Mouse (Mus musculus) embryonic facial prominence, embryonic 12.5 days (tissue): ENCODE results near the gene Zc3h7b. TPM values are rescaled to one million over a fixed set of nuclear protein-coding genes. Genes with fewer than 3 reads are reported as not detected.

Source experiments
- ATAC-seq: fragments of 200-750 bp; cut with Nextera tagmentation; 2 replicates; pipeline ENCODE4 v1.8.0; 2017; ENCODE audit not compliant: insufficient number of reproducible peaks, insufficient read depth, low FRiP score, low TSS enrichment
- H3K27ac ChIP-seq: fragments of 300-500 bp; sonication (generic); 2 replicates; pipeline ENCODE4 v1.5.1; 2016; ENCODE audit warnings: mild to moderate bottlenecking
- H3K27me3 ChIP-seq: fragments of 300-500 bp; sonication (generic); 2 replicates; pipeline ENCODE4 v1.6.1; 2016; ENCODE audit warnings: mild to moderate bottlenecking, moderate library complexity
- H3K36me3 ChIP-seq: fragments of 300-500 bp; sonication (generic); 2 replicates; pipeline ENCODE4 v1.6.1; 2016; ENCODE audit warnings: mild to moderate bottlenecking
- H3K4me1 ChIP-seq: fragments of 300-500 bp; sonication (generic); 2 replicates; pipeline ENCODE4 v1.6.1; 2016
- H3K4me2 ChIP-seq: fragments of 300-500 bp; sonication (generic); replicated peaks from 2 replicates; pipeline ENCODE4 v1.6.1; 2016; ENCODE audit warnings: mild to moderate bottlenecking, moderate library complexity
- H3K4me3 ChIP-seq: fragments of 300-500 bp; sonication (generic); 2 replicates; pipeline ENCODE4 v1.5.1; 2016; ENCODE audit warnings: mild to moderate bottlenecking
- H3K9ac ChIP-seq: fragments of 300-500 bp; sonication (generic); 2 replicates; pipeline ENCODE4 v1.6.1; 2016; ENCODE audit warnings: mild to moderate bottlenecking, moderate library complexity
- H3K9me3 ChIP-seq: fragments of 300-500 bp; sonication (generic); 2 replicates; pipeline ENCODE4 v1.6.1; 2016; ENCODE audit warnings: mild to moderate bottlenecking, moderate library complexity
- WGBS: fragments of 180-500 bp; shearing (Covaris S2); methylation state at CpG from one replicate; pipeline ENCODE4 v1.1.7; 2016; 5-methylcytosine and 5-hydroxymethylcytosine counted together
- polyA plus RNA-seq: library from polyadenylated mRNA; unstranded; fragments of >200 nt; fragmentation: Nextera tagmentation; extraction: Ambion mirVana; gene quantifications from 2 replicates; pipeline ENCODE4 v1.2.1, GENCODE M21; 2016

The Zc3h7b gene
- polyA plus RNA-seq, 1 experiment from 2014 or later: 36.4 TPM

GRCm38 (mm10) chr15:81829208-81829580, 84.3 kb downstream of the Zc3h7b start:
- Histone ChIP-seq H3K9ac (no peak overlapping the region), H3K4me1 (peaks cover 5% of the 10 kb centered on the region; the same call in 1 of the 2 replicates)
- WGBS: 80% methylated on average over 2 of the region's 2 CpGs

GRCm38 (mm10) chr15:81830530-81830929, 85.7 kb downstream of the Zc3h7b start:
- H3K36me3 ChIP-seq: peaks cover 17% of the 10 kb centered on the region
- H3K4me3 ChIP-seq: no peak overlapping the region
- H3K27ac ChIP-seq: no peak overlapping the region
- H3K4me2 ChIP-seq: no peak overlapping the region
- peaks cover 8% of the 10 kb centered on the region; the same call in 1 of the 2 replicates for H3K4me1 ChIP-seq
- H3K9me3 ChIP-seq: no peaks in the 10 kb centered on the region
- no peak overlapping the region for H3K9ac ChIP-seq
- 85% methylated on average over 4 of the region's 4 CpGs for WGBS
- H3K27me3 ChIP-seq: 0 out of 2 replicates have a peak, but pooled peaks cover 2% of the 10 kb centered on the region
- no peak for ATAC-seq

More at GRCm38 (mm10) chr15:81829208-81829580, 84.3 kb downstream of the Zc3h7b start:
- Histone ChIP-seq H3K9me3 (no peaks in the 10 kb centered on the region), H3K36me3 (peaks cover 24% of the 10 kb centered on the region), H3K27ac (no peak overlapping the region), H3K27me3 (no peaks in the 10 kb centered on the region), H3K4me3 (no peak overlapping the region), H3K4me2 (no peak overlapping the region)
- ATAC-seq: no peak

GRCm38 (mm10) chr15:81831136-81831825, 86.4 kb downstream of the Zc3h7b start:
- peaks cover 15% of the 10 kb centered on the region for H3K4me1 ChIP-seq
- H3K27me3 ChIP-seq: 0 out of 2 replicates have a peak, but pooled peaks cover 3% of the 10 kb centered on the region
- H3K27ac ChIP-seq: 0 out of 2 replicates have a peak overlapping the region, but pooled peaks have one; percentile 8
- peaks cover 10% of the 10 kb centered on the region for H3K36me3 ChIP-seq
- ATAC-seq: 0 out of 2 replicates have a peak, but pooled peaks have one; percentile 60
- H3K4me2 ChIP-seq: peak overlapping the region; percentile 29
- H3K9me3 ChIP-seq: no peaks in the 10 kb centered on the region
- H3K9ac ChIP-seq: no peak overlapping the region
- WGBS: 16% methylated on average over 24 of the region's 24 CpGs
- H3K4me3 ChIP-seq: no peak overlapping the region

GRCm38 (mm10) chr15:81832219-81832618, 87.4 kb downstream of the Zc3h7b start:
- no peak overlapping the region for H3K4me2 ChIP-seq
- H3K4me1 ChIP-seq: peaks cover 20% of the 10 kb centered on the region
- H3K27me3 ChIP-seq: 0 out of 2 replicates have a peak, but pooled peaks cover 3% of the 10 kb centered on the region
- no peak for ATAC-seq
- H3K9ac ChIP-seq: no peak overlapping the region
- no peaks in the 10 kb centered on the region for H3K9me3 ChIP-seq
- 94% methylated on average over 3 of the region's 3 CpGs for WGBS
- no peak overlapping the region for H3K27ac ChIP-seq
- no peak overlapping the region for H3K4me3 ChIP-seq
- H3K36me3 ChIP-seq: peaks cover 5% of the 10 kb centered on the region

GRCm38 (mm10) chr15:81833481-81833880, 88.6 kb downstream of the Zc3h7b start:
- 75% methylated on average over 4 of the region's 4 CpGs for WGBS
- Histone ChIP-seq H3K36me3 (no peaks in the 10 kb centered on the region; the same call in 1 of the 2 replicates), H3K4me2 (no peak overlapping the region), H3K27ac (no peak overlapping the region), H3K27me3 (0 out of 2 replicates have a peak, but pooled peaks cover 3% of the 10 kb centered on the region), H3K9me3 (no peaks in the 10 kb centered on the region), H3K4me1 (peaks cover 20% of the 10 kb centered on the region), H3K4me3 (no peak overlapping the region), H3K9ac (no peak overlapping the region)
- ATAC-seq: no peak

- H3K36me3 ChIP-seq: no peaks in the 10 kb centered on the region
- H3K27ac ChIP-seq: no peak overlapping the region
- H3K4me3 ChIP-seq: no peak overlapping the region
- peaks cover 20% of the 10 kb centered on the region for H3K4me1 ChIP-seq
- no peaks in the 10 kb centered on the region for H3K9me3 ChIP-seq
- 49% methylated on average over 3 of the region's 3 CpGs for WGBS
- no peak overlapping the region for H3K4me2 ChIP-seq
- H3K9ac ChIP-seq: no peak overlapping the region; the same call in 1 of the 2 replicates
- 0 out of 2 replicates have a peak, but pooled peaks cover 3% of the 10 kb centered on the region for H3K27me3 ChIP-seq
- ATAC-seq: no peak
Observed at GRCm38 (mm10) chr15:81834171-81834841, 89.4 kb downstream of the Zc3h7b start.

- Histone ChIP-seq H3K4me2 (peak overlapping the region; percentile 65; the same call in 1 of the 2 replicates), H3K4me3 (no peak overlapping the region)
Observed at GRCm38 (mm10) chr15:81835007-81835880, 90.4 kb downstream of the Zc3h7b start.

GRCm38 (mm10) chr15:81836124-81836821, 91.4 kb downstream of the Zc3h7b start:
- 0 out of 2 replicates have a peak, but pooled peaks cover 3% of the 10 kb centered on the region for H3K27me3 ChIP-seq
- no peaks in the 10 kb centered on the region for H3K9me3 ChIP-seq
- 1% methylated on average over 33 of the region's 33 CpGs for WGBS
- peak overlapping the region; percentile 65 for H3K4me2 ChIP-seq
- H3K27ac ChIP-seq: peak overlapping the region; percentile 65
- ATAC-seq: peak; percentile 87
- H3K36me3 ChIP-seq: no peaks in the 10 kb centered on the region
- H3K9ac ChIP-seq: peak overlapping the region; percentile 48
- H3K4me1 ChIP-seq: peaks cover 19% of the 10 kb centered on the region
- H3K4me3 ChIP-seq: peak overlapping the region; percentile 34

More at GRCm38 (mm10) chr15:81835007-81835880, 90.4 kb downstream of the Zc3h7b start:
- no peak for ATAC-seq
- Histone ChIP-seq H3K27ac (no peak overlapping the region), H3K9ac (no peak overlapping the region), H3K27me3 (0 out of 2 replicates have a peak, but pooled peaks cover 3% of the 10 kb centered on the region), H3K9me3 (no peaks in the 10 kb centered on the region), H3K4me1 (peaks cover 20% of the 10 kb centered on the region), H3K36me3 (no peaks in the 10 kb centered on the region)
- 66% methylated on average over 10 of the region's 10 CpGs for WGBS

GRCm38 (mm10) chr15:81836966-81837920, 92.4 kb downstream of the Zc3h7b start:
- H3K9ac ChIP-seq: no peak overlapping the region
- H3K27me3 ChIP-seq: 0 out of 2 replicates have a peak, but pooled peaks cover 3% of the 10 kb centered on the region
- H3K9me3 ChIP-seq: no peaks in the 10 kb centered on the region
- no peaks in the 10 kb centered on the region for H3K36me3 ChIP-seq
- H3K4me3 ChIP-seq: peak overlapping the region; percentile 34; the same call in 1 of the 2 replicates
- no peak for ATAC-seq
- H3K4me1 ChIP-seq: peaks cover 17% of the 10 kb centered on the region
- WGBS: 51% methylated on average over 7 of the region's 7 CpGs
- peak overlapping the region; percentile 65; the same call in 1 of the 2 replicates for H3K4me2 ChIP-seq
- H3K27ac ChIP-seq: peak overlapping the region; percentile 65; the same call in 1 of the 2 replicates
